Mouse (Mus musculus): ENCODE results near the gene Vmn1r236. TPM values are rescaled to one million over a fixed set of nuclear protein-coding genes. Genes with fewer than 3 reads are reported as not detected.
A peak's percentile ranks its signal among the peaks of the same experiment; 100 is the strongest.

The Vmn1r236 gene
- not detected in 2 replicates for total RNA-seq (2015)
- total RNA-seq (2017), result not detected in 2 replicates

- ATAC-seq (ENCODE audit: poor library complexity, severe bottlenecking), result no peak
Measured at GRCm38 (mm10) chr17:21282642-21283041, at the start of gene Vmn1r236. TSS of gene Vmn1r236 (plus strand) at chr17:21282942.

GRCm38 (mm10) chr17:21256111-21256510, 26.6 kb upstream of the Vmn1r236 start, which contains the start of gene Vmn1r235:
TSS of gene Vmn1r235 (plus strand) at chr17:21256411.
- no peak for ATAC-seq (ENCODE audit: poor library complexity, severe bottlenecking)

GRCm38 (mm10) chr17:21272103-21272502, 10.6 kb upstream of the Vmn1r236 start:
- ATAC-seq (ENCODE audit: poor library complexity, severe bottlenecking), result peak; percentile 68

GRCm38 (mm10) chr17:21284395-21284794, 1.7 kb downstream of the Vmn1r236 start:
- no peak for ATAC-seq (ENCODE audit: poor library complexity, severe bottlenecking)

GRCm38 (mm10) chr17:21289695-21290094, 7.0 kb downstream of the Vmn1r236 start:
- no peak for ATAC-seq (ENCODE audit: poor library complexity, severe bottlenecking)

GRCm38 (mm10) chr17:21311565-21311964, 28.8 kb downstream of the Vmn1r236 start, which contains the start of gene Vmn1r237:
TSS of gene Vmn1r237 (plus strand) at chr17:21311865.
- no peak for ATAC-seq (ENCODE audit: poor library complexity, severe bottlenecking)

Other genes starting within 250 kb of the Vmn1r236 start
- not detected in 2 replicates for gene Vmn1r234, start 56.9 kb upstream of the Vmn1r236 start, total RNA-seq (2015)
- not detected in 2 replicates for gene Vmn1r234, start 56.9 kb upstream of the Vmn1r236 start, total RNA-seq (2017)
- not detected in 2 replicates for gene Vmn1r235, start 26.5 kb upstream of the Vmn1r236 start, total RNA-seq (2015)
- gene Vmn1r235, start 26.5 kb upstream of the Vmn1r236 start, total RNA-seq (2017), result not detected in 2 replicates
- not detected in 2 replicates for gene Vmn1r237, start 28.9 kb downstream of the Vmn1r236 start, total RNA-seq (2015)
- gene Vmn1r237, start 28.9 kb downstream of the Vmn1r236 start, total RNA-seq (2017), result not detected in 2 replicates
- 9.8 and 11.1 TPM in 2 replicates for gene Zfp677, start 100.8 kb downstream of the Vmn1r236 start, total RNA-seq (2015)
- 9.4 and 11.1 TPM in 2 replicates for gene Zfp677, start 100.8 kb downstream of the Vmn1r236 start, total RNA-seq (2017)
- 4.1 and 7.1 TPM in 2 replicates for gene Zfp54, start 140.3 kb downstream of the Vmn1r236 start, total RNA-seq (2015)
- gene Zfp54, start 140.3 kb downstream of the Vmn1r236 start, total RNA-seq (2017), result 10.1 and 10.4 TPM in 2 replicates
- 16.3 and 19.6 TPM in 2 replicates for gene Zfp51, start 167.4 kb downstream of the Vmn1r236 start, total RNA-seq (2015)
- gene Zfp51, start 167.4 kb downstream of the Vmn1r236 start, total RNA-seq (2017), result 12.4 and 12.5 TPM in 2 replicates
- gene Zfp53, start 206.1 kb downstream of the Vmn1r236 start, total RNA-seq (2015), result 23.9 and 25.5 TPM in 2 replicates
- 13.7 and 16.0 TPM in 2 replicates for gene Zfp53, start 206.1 kb downstream of the Vmn1r236 start, total RNA-seq (2017)

All from megakaryocyte, adult 5-6 weeks (primary cell).